Mouse (Mus musculus) forebrain, postnatal 0 days (tissue): ENCODE data around the gene Usp48. TPM values are rescaled to one million over a fixed set of nuclear protein-coding genes. Genes with fewer than 3 reads are reported as not detected.

Experiments
- ATAC-seq: fragments of 200-750 bp; cut with Nextera tagmentation; 2 replicates; pipeline ENCODE4 v1.8.0; 2017; ENCODE audit warnings: mild to moderate bottlenecking, moderate library complexity
- DNase-seq: peaks from one replicate; pipeline ENCODE4 v3.0.0-alpha.2; 2015
- H3K27ac ChIP-seq: fragments of 300-500 bp; sonication (generic); 2 replicates; pipeline ENCODE4 v1.5.1; 2014; ENCODE audit warnings: low read depth, mild to moderate bottlenecking, antibody characterized with exemption, low read length, moderate library complexity, mixed read lengths
- H3K27me3 ChIP-seq: fragments of 300-500 bp; sonication (generic); 2 replicates; pipeline ENCODE4 v1.6.1; 2014; ENCODE audit warnings: mild to moderate bottlenecking, low read length, mixed read lengths; ENCODE audit not compliant: insufficient read depth
- H3K36me3 ChIP-seq: fragments of 300-500 bp; sonication (generic); 2 replicates; pipeline ENCODE4 v1.6.1; 2014; ENCODE audit warnings: mild to moderate bottlenecking, moderate library complexity; ENCODE audit not compliant: insufficient read depth
- H3K4me1 ChIP-seq: fragments of 300-500 bp; sonication (generic); 2 replicates; pipeline ENCODE4 v1.6.1; 2014; ENCODE audit warnings: antibody characterized with exemption; ENCODE audit not compliant: insufficient read depth
- H3K4me2 ChIP-seq: fragments of 300-500 bp; sonication (generic); 2 replicates; pipeline ENCODE4 v1.6.1; 2014; ENCODE audit warnings: low read depth, mild to moderate bottlenecking, moderate library complexity
- H3K4me3 ChIP-seq: fragments of 300-500 bp; sonication (generic); 2 replicates; pipeline ENCODE4 v1.5.1; 2014; ENCODE audit warnings: low read depth, low read length, mixed read lengths
- H3K9ac ChIP-seq: fragments of 300-500 bp; sonication (generic); 2 replicates; pipeline ENCODE4 v1.6.1; 2014; ENCODE audit warnings: mild to moderate bottlenecking
- H3K9me3 ChIP-seq: fragments of 300-500 bp; sonication (generic); 2 replicates; pipeline ENCODE4 v1.6.1; 2016; ENCODE audit warnings: low read length
- CTCF ChIP-seq: sonication (generic); IDR thresholded peaks from 2 replicates; pipeline ENCODE4 v1.5.1; 2016; ENCODE audit warnings: antibody characterized with exemption, control low read depth, low read depth
- WGBS: fragments of 180-500 bp; shearing (Covaris S2); extraction: QIAGEN DNeasy Blood & Tissue Kit; methylation state at CpG from one replicate; pipeline ENCODE4 v1.1.7; 2014; 5-methylcytosine and 5-hydroxymethylcytosine counted together
- polyA plus RNA-seq: library from polyadenylated mRNA; unstranded; fragments of >200 nt; fragmentation: Nextera tagmentation; extraction: Ambion mirVana; gene quantifications from 2 replicates; pipeline ENCODE4 v1.2.1, GENCODE M21; 2015
- total RNA-seq: library from RNA; depleted of rRNA; stranded (reverse); fragments of >200 nt; gene quantifications from 2 replicates; pipeline ENCODE4 v1.2.3, GENCODE M21; 2014

The Usp48 gene
- total and polyA plus RNA-seq, 2 experiments from 2014 or later, result 51.8 to 106 TPM

DNA sequence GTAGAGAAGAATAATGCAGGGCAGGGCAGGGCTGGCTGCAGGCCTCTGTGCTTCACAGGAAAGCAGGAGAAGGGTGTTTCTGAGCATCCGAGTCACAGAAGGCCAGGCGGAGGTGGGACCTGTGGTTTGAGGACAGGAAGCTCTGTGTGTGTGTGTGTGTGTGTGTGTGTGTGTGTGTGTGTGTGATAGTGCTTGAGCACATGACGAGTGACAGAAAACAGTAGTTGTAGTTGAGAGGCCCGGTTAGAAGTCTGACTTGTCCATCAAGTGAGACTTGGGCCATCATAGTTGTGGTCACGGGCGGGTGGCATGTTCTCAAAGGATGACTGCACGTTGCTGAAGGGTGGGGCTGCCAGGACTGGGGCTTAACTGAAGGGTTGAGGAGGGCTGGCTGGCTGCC lies 16.1 kb downstream of the Usp48 start:
- TF ChIP-seq CTCF, result no peak
- Histone ChIP-seq H3K36me3 (peaks cover 84% of the 10 kb centered on the region), H3K27ac (no peak overlapping the region), H3K9ac (no peak overlapping the region), H3K4me3 (no peak overlapping the region), H3K4me2 (no peak overlapping the region), H3K9me3 (no peaks in the 10 kb centered on the region), H3K4me1 (no peaks in the 10 kb centered on the region), H3K27me3 (no peaks in the 10 kb centered on the region)
- 89% methylated on average over 7 of the region's 7 CpGs for WGBS
- DNase-seq, result no peak
- no peak for ATAC-seq

DNA sequence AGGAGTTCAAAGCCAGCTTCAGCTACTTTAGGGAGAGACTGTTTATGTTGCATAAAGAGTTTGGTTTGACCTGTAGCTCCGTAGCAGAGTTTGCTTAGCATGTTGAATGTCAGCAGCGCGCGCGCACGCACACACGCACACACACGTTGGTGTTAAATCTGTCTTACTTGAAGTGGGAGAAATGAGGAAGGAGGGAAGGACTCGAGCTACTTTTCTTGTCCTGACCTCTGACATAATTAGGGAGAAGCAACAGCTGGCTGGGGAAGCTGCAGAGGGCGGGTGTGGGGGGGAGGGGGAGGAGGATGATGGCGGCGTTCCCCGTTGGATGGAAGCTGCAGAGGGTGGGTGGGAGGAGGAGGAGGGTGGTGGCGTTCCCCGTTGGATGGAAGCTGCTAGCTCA lies 16.7 kb downstream of the Usp48 start:
- Histone ChIP-seq H3K27me3 (no peaks in the 10 kb centered on the region), H3K4me1 (no peaks in the 10 kb centered on the region), H3K4me3 (no peak overlapping the region), H3K9me3 (no peaks in the 10 kb centered on the region), H3K27ac (no peak overlapping the region), H3K4me2 (no peak overlapping the region), H3K9ac (no peak overlapping the region), H3K36me3 (peaks cover 88% of the 10 kb centered on the region)
- no peak for DNase-seq
- 80% methylated on average over 15 of the region's 15 CpGs for WGBS
- TF ChIP-seq CTCF, result no peak
- ATAC-seq, result no peak

DNA sequence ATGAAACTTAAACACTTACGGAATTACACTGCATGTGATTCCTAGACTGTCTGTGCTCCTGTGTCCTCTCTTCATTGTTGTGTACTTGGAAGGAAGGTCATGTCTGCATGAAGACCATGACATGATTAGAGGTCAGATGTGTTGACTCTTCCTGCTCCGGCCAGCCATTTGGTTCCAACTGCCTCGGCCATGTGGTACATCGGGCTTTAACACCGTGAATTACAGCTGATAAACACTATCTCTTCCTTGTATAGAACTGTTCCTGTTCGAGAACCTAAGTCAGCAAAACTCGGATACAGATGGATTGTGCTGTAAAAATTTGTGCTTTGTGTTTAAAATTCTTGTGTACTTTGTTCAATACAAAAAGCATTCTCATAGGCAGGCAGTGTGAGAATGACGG lies 29.3 kb downstream of the Usp48 start:
- Histone ChIP-seq H3K4me2 (no peak overlapping the region), H3K27ac (no peak overlapping the region), H3K27me3 (no peaks in the 10 kb centered on the region), H3K36me3 (peaks cover 74% of the 10 kb centered on the region), H3K4me1 (no peaks in the 10 kb centered on the region), H3K9ac (no peak overlapping the region), H3K9me3 (no peaks in the 10 kb centered on the region), H3K4me3 (no peak overlapping the region)
- ATAC-seq, result no peak
- DNase-seq, result no peak
- WGBS, result 94% methylated on average over 8 of the region's 8 CpGs
- no peak for TF ChIP-seq CTCF

DNA sequence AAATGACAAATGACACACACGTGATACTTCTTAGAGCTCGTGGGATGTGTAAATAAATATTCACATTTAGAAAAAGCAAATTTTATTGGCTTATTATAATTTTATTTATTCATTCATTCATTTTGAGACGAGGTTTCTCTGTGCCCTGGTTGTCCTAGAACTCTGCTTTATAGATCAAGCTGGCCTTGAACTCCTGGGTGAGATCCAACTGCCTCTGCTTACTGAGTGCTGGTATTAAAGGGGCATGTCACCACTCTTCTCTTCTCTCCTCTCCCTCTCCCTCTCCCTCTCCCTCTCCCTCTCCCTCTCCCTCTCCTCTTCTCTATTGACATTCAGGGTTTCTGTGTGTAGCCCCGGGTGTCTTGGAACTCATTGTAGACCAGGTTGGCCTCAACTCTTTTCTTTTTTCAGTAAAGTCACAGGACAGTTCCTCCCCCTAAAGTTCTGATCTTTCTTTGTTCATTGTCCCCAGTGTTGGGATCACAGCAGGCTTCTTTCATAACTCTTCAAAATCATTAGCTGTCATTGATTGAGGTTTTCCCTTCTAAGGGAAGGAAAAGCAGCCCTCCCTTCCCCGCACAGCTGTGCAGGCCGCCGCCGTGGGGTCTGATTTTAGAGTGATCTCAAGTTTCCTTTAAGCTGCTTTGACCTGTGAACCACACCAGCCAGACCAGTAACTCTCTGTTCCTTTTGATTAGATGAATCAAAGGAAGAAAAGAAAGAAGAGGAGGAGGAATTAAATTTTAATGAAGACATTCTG lies 34.1 kb downstream of the Usp48 start:
- Histone ChIP-seq H3K36me3 (peaks cover 80% of the 10 kb centered on the region), H3K9me3 (no peaks in the 10 kb centered on the region), H3K4me2 (no peak overlapping the region), H3K27ac (no peak overlapping the region), H3K27me3 (no peaks in the 10 kb centered on the region), H3K9ac (no peak overlapping the region), H3K4me3 (no peak overlapping the region), H3K4me1 (no peaks in the 10 kb centered on the region)
- 36% methylated on average over 8 of the region's 8 CpGs for WGBS
- TF ChIP-seq CTCF, result no peak
- no peak for ATAC-seq
- DNase-seq, result no peak

DNA sequence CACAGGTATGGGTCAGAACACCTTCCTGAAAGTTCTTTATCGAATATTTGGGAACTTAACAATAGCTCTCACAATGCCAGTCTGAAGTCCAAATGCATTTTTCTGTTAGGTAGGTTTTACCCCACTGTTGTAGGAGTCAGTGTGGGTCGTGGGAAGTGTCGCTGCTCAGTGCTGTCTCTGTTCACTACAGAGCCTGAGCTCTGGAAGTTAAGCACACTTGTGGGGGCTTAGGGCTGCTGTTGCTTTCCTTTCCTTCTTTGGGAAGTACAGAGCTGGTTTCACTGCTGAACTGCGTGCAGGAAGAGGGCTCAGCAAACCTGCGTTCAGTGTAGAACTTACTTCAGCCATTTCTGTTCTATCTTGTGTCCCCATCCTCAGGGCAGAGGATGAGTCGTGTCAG lies 34.8 kb downstream of the Usp48 start:
- Histone ChIP-seq H3K27me3 (no peaks in the 10 kb centered on the region), H3K4me3 (no peak overlapping the region), H3K27ac (no peak overlapping the region), H3K4me2 (no peak overlapping the region), H3K36me3 (peaks cover 80% of the 10 kb centered on the region), H3K4me1 (no peaks in the 10 kb centered on the region), H3K9me3 (no peaks in the 10 kb centered on the region), H3K9ac (no peak overlapping the region)
- 61% methylated on average over 6 of the region's 6 CpGs for WGBS
- TF ChIP-seq CTCF, result no peak
- ATAC-seq (no peak), DNase-seq (no peak)

DNA sequence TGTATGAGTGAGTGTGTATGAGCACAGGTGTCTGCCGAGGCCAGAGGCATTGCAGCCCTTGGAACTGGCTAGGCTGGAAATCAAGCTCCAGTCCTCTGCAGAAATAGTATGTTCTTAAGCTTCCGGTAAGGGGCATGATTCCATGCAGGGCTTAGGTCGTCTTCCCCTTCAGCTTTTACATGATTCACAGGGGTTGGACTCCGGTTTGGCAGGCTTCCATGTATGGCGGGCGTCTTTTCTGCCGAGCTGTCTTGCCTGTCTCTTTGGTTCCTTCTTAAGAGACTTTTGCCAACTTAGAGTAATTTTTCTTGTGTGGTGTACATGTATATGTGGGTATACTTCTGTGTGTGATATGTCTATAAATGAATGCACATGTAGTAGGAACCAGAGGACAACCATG lies 35.8 kb downstream of the Usp48 start:
- no peak for DNase-seq
- WGBS, result 50% methylated on average over 7 of the region's 7 CpGs
- Histone ChIP-seq H3K9me3 (no peaks in the 10 kb centered on the region), H3K9ac (no peak overlapping the region), H3K4me2 (no peak overlapping the region), H3K27me3 (no peaks in the 10 kb centered on the region), H3K4me1 (no peaks in the 10 kb centered on the region), H3K27ac (no peak overlapping the region), H3K4me3 (no peak overlapping the region), H3K36me3 (peaks cover 76% of the 10 kb centered on the region)
- ATAC-seq, result no peak
- TF ChIP-seq CTCF, result no peak

DNA sequence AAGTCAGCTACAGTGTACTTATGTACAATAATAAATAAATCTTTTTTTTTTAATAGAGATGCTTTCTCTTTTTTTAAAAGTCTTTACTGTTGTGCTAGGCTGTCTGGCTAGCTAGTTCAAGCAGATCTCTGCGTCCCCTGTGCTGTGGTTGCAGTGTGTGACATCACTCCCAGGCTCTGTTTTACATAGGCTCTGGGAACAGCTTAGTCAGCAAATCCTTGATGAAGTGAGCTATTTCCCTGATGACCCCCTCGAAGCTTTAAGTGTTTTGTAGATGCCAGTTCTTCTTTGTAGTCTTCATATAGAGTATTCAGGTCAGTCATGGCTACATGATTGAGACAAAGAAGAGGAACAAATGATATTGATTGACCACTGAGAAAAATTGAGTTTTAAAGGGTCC lies 36.6 kb downstream of the Usp48 start:
- TF ChIP-seq CTCF, result no peak
- no peak for DNase-seq
- H3K4me1 ChIP-seq, result no peaks in the 10 kb centered on the region
- no peak overlapping the region for H3K4me2 ChIP-seq
- H3K27ac ChIP-seq, result no peak overlapping the region
- H3K4me3 ChIP-seq, result no peak overlapping the region
- H3K27me3 ChIP-seq, result no peaks in the 10 kb centered on the region
- no peaks in the 10 kb centered on the region for H3K9me3 ChIP-seq
- ATAC-seq, result no peak
- H3K9ac ChIP-seq, result no peak overlapping the region
- 79% methylated on average over 2 of the region's 2 CpGs for WGBS
- H3K36me3 ChIP-seq, result peaks cover 76% of the 10 kb centered on the region
